Mouse (Mus musculus) hindbrain, embryonic 10.5 days (tissue): ENCODE measurements at regions not wholly inside any gene's neighbourhood (a gene's known extent, or its start where the extent isn't known, plus 50 kb on each side); places are given as distances from the start of the nearest gene placed in this dataset.
"Not testable (repeated sequence)": the region's sequence is repeated elsewhere in the genome, so short reads cannot be mapped to it uniquely, and the experiment has no call there.

Experiments used
- DNase-seq: peaks from one replicate; pipeline ENCODE4 v3.0.0-alpha.2; 2017; ENCODE audit warnings: low spot score
- H3K27ac ChIP-seq: fragments of 300-500 bp; sonication (generic); 2 replicates; pipeline ENCODE4 v1.5.1; 2016; ENCODE audit warnings: mild to moderate bottlenecking, moderate library complexity
- H3K27me3 ChIP-seq: fragments of 300-500 bp; sonication (generic); 2 replicates; pipeline ENCODE4 v1.6.1; 2016; ENCODE audit warnings: mild to moderate bottlenecking; ENCODE audit not compliant: poor library complexity, insufficient read depth, severe bottlenecking
- H3K36me3 ChIP-seq: fragments of 300-500 bp; sonication (generic); 2 replicates; pipeline ENCODE4 v1.6.1; 2016; ENCODE audit warnings: mild to moderate bottlenecking, moderate library complexity
- H3K4me1 ChIP-seq: fragments of 300-500 bp; sonication (generic); replicated peaks from 2 replicates; pipeline ENCODE4 v1.6.1; 2016; ENCODE audit warnings: mild to moderate bottlenecking
- H3K4me3 ChIP-seq: fragments of 300-500 bp; sonication (generic); 2 replicates; pipeline ENCODE4 v1.5.1; 2016; ENCODE audit warnings: mild to moderate bottlenecking, moderate library complexity
- H3K9me3 ChIP-seq: fragments of 300-500 bp; sonication (generic); 2 replicates; pipeline ENCODE4 v1.6.1; 2016; ENCODE audit warnings: mild to moderate bottlenecking, moderate library complexity
- WGBS: fragments of 180-500 bp; shearing (Covaris S2); methylation state at CpG from one replicate; pipeline ENCODE4 v1.1.7; 2016; 5-methylcytosine and 5-hydroxymethylcytosine counted together

GRCm38 (mm10) chr12:77526581-77526980, 288.7 kb downstream of the Fut8 start:
- not testable (repeated sequence) for H3K4me1 ChIP-seq, H3K9me3 ChIP-seq, DNase-seq, H3K27ac ChIP-seq, H3K4me3 ChIP-seq, H3K27me3 ChIP-seq, H3K36me3 ChIP-seq
- 95% methylated on average over 14 of the region's 14 CpGs for WGBS

- H3K9me3 ChIP-seq = no peaks in the 10 kb centered on the region
- H3K27ac ChIP-seq = no peak overlapping the region
- no peak for DNase-seq
- WGBS = 84% methylated on average over 1 of the region's 1 CpGs
- peaks cover 7% of the 10 kb centered on the region for H3K4me1 ChIP-seq
- no peak overlapping the region for H3K4me3 ChIP-seq
- H3K36me3 ChIP-seq = no peaks in the 10 kb centered on the region
- no peaks in the 10 kb centered on the region for H3K27me3 ChIP-seq
Observed at GRCm38 (mm10) chr12:77527499-77527898, 289.6 kb downstream of the Fut8 start.

- Histone ChIP-seq H3K9me3 (no peaks in the 10 kb centered on the region), H3K4me3 (no peak overlapping the region), H3K36me3 (no peaks in the 10 kb centered on the region), H3K4me1 (peaks cover 7% of the 10 kb centered on the region), H3K27ac (no peak overlapping the region), H3K27me3 (no peaks in the 10 kb centered on the region)
- DNase-seq = no peak
- WGBS = 72% methylated on average over 9 of the region's 9 CpGs
Observed at GRCm38 (mm10) chr12:77527953-77528865, 290.3 kb downstream of the Fut8 start.

DNA sequence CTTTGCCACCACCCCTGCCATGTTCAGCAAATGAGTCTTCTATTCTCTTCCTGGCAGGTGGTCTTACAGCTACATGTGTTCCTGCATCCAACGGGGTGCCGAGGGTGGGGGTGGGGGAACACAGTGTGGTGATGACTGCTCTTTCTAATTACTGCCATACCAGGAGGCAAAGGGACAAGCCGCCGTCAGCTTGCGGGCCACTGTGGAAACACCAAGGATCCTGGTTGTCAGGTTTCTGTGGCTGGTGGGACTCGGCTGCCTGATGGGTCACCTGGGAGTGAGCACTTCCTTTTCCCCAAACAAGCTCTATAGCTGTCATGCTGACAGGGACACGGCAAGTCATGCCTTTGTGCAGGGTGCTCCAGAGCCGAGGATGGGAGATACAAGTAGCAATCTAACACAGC, 290.9 kb downstream of the Fut8 start:
- H3K27ac ChIP-seq = no peak overlapping the region
- WGBS = 56% methylated on average over 8 of the region's 8 CpGs
- H3K27me3 ChIP-seq = no peaks in the 10 kb centered on the region
- no peak for DNase-seq
- H3K4me1 ChIP-seq = peaks cover 7% of the 10 kb centered on the region
- H3K9me3 ChIP-seq = no peaks in the 10 kb centered on the region
- H3K4me3 ChIP-seq = no peak overlapping the region
- H3K36me3 ChIP-seq = no peaks in the 10 kb centered on the region

DNA sequence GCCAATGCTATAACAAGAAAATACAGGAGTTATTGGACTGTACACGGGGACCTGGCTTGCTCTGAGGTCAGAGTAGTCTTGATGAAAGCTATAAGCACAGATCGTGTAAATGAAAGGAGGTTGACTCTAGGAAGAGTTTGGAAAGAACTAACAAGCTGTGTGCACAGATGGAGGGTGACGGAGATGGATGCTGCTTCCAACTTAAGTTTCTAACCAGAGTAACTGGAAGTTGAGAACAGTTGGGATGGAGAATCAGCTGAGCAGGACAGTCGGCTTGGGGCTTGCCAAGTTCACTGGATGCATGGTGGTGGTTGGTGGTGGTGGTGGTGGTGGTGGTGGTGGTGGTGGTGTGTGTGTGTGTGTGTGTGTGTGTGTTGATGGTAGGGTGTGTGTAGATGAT, 291.5 kb downstream of the Fut8 start:
- Histone ChIP-seq H3K27me3 (no peaks in the 10 kb centered on the region), H3K27ac (no peak overlapping the region), H3K9me3 (no peaks in the 10 kb centered on the region), H3K4me1 (peaks cover 7% of the 10 kb centered on the region), H3K4me3 (no peak overlapping the region), H3K36me3 (no peaks in the 10 kb centered on the region)
- WGBS = 89% methylated on average over 4 of the region's 4 CpGs
- no peak for DNase-seq

- DNase-seq = no peak
- no peak overlapping the region for H3K4me3 ChIP-seq
- H3K4me1 ChIP-seq = peaks cover 7% of the 10 kb centered on the region
- no peaks in the 10 kb centered on the region for H3K36me3 ChIP-seq
- H3K9me3 ChIP-seq = no peaks in the 10 kb centered on the region
- WGBS = 90% methylated on average over 3 of the region's 3 CpGs
- no peak overlapping the region for H3K27ac ChIP-seq
- H3K27me3 ChIP-seq = no peaks in the 10 kb centered on the region
Observed at GRCm38 (mm10) chr12:77529955-77530354, 292.0 kb downstream of the Fut8 start.

DNA sequence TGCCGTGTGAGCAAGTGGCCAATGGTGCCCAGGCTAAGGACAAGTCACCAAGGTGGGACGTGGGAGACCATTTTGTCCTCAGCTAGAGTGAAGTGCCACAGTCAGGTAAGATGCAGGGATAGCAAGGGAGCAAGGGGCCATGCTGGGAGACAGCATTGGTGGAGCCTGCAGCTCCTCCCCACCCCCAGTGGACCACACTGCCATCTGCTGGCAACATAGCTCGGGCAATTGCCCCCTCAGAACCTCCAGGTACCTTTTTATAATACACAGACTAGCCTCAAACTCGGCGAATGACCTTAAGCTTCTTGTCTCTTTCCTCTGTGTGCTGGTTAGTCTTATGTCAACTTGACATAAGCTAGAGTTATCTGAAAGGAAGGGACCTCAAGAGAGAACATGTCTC, 293.4 kb downstream of the Fut8 start:
- WGBS = 84% methylated on average over 5 of the region's 5 CpGs
- Histone ChIP-seq H3K4me3 (no peak overlapping the region), H3K4me1 (peaks cover 7% of the 10 kb centered on the region), H3K27ac (no peak overlapping the region), H3K36me3 (no peaks in the 10 kb centered on the region), H3K9me3 (no peaks in the 10 kb centered on the region), H3K27me3 (no peaks in the 10 kb centered on the region)
- no peak for DNase-seq

- no peaks in the 10 kb centered on the region for H3K36me3 ChIP-seq
- H3K4me3 ChIP-seq = no peak overlapping the region
- 78% methylated on average over 8 of the region's 8 CpGs for WGBS
Observed at GRCm38 (mm10) chr12:77532547-77532946, 294.6 kb downstream of the Fut8 start.

DNA sequence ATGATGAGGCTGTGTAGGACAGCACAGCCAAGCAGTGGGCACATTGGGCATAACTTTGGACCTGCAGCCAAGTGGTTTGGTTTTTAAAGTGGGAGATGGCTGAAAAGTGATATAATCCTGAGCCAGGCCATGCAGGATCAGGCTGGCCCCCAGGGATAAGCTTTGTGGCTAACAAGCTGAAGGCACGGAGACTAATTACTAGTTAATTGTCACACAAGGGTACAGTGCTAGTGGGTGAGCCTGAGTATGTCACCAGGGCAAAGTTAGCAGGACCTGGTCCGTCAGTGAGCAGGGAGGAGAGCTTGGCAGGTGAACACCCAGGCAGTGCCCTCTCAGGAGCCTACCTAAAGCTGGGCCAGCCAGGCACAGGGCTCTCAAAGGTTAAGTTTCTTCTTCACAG, 295.7 kb downstream of the Fut8 start:
- WGBS = 83% methylated on average over 2 of the region's 2 CpGs

More at GRCm38 (mm10) chr12:77532547-77532946, 294.6 kb downstream of the Fut8 start:
- H3K9me3 ChIP-seq = no peaks in the 10 kb centered on the region
- no peak for DNase-seq
- no peaks in the 10 kb centered on the region for H3K27me3 ChIP-seq
- no peak overlapping the region for H3K27ac ChIP-seq
- peaks cover 16% of the 10 kb centered on the region for H3K4me1 ChIP-seq

DNA sequence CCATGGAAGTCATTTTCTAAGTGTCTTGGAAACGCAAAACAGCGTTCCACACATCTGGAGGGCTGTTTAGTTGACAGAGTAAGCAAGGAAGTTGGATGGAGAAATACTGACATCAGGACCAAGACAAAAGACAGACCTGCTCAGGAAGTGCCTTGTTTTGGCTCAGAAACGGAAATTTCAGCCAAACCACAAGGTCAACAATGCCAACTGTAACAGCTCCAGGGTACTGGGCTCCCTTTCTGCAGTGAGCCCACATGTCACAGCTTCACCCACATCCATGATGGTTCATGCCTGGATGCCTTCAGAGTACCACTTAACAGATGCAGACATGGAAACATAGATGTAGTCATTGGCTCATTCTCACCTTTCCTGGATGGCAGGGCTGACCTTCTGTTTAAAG, 296.2 kb downstream of the Fut8 start:
- H3K27ac ChIP-seq = no peak overlapping the region
- 81% methylated on average over 3 of the region's 3 CpGs for WGBS
- peaks cover 10% of the 10 kb centered on the region for H3K4me1 ChIP-seq
- no peak for DNase-seq
- H3K27me3 ChIP-seq = no peaks in the 10 kb centered on the region
- H3K36me3 ChIP-seq = no peaks in the 10 kb centered on the region
- no peaks in the 10 kb centered on the region for H3K9me3 ChIP-seq
- H3K4me3 ChIP-seq = no peak overlapping the region

More for the DNA sequence above, 295.7 kb downstream of the Fut8 start:
- Histone ChIP-seq H3K4me1 (peaks cover 15% of the 10 kb centered on the region), H3K36me3 (no peaks in the 10 kb centered on the region), H3K27me3 (no peaks in the 10 kb centered on the region), H3K4me3 (no peak overlapping the region), H3K9me3 (no peaks in the 10 kb centered on the region), H3K27ac (no peak overlapping the region)
- DNase-seq = no peak

- no peak for DNase-seq
- no peak overlapping the region for H3K27ac ChIP-seq
- no peak overlapping the region for H3K4me3 ChIP-seq
- no peaks in the 10 kb centered on the region for H3K36me3 ChIP-seq
- no peaks in the 10 kb centered on the region for H3K27me3 ChIP-seq
- H3K4me1 ChIP-seq = peaks cover 9% of the 10 kb centered on the region
- WGBS = 61% methylated on average over 3 of the region's 3 CpGs
- H3K9me3 ChIP-seq = no peaks in the 10 kb centered on the region
Observed at GRCm38 (mm10) chr12:77535147-77535546, 297.2 kb downstream of the Fut8 start.

- H3K9me3 ChIP-seq = no peaks in the 10 kb centered on the region
- WGBS = 77% methylated on average over 8 of the region's 8 CpGs
Observed at GRCm38 (mm10) chr12:77537139-77537848, 299.4 kb downstream of the Fut8 start.

More at GRCm38 (mm10) chr12:77537139-77537848, 299.4 kb downstream of the Fut8 start:
- Histone ChIP-seq H3K4me3 (no peak overlapping the region), H3K27me3 (no peaks in the 10 kb centered on the region), H3K4me1 (peaks cover 9% of the 10 kb centered on the region), H3K27ac (no peak overlapping the region), H3K36me3 (no peaks in the 10 kb centered on the region)
- no peak for DNase-seq
